Mouse (Mus musculus): ENCODE data around the gene Slc22a16. TPM values are rescaled to one million over a fixed set of nuclear protein-coding genes. Genes with fewer than 3 reads are reported as not detected.
A peak's percentile ranks its signal among the peaks of the same experiment; 100 is the strongest.

Slc22a16 gene
- polyA plus RNA-seq, 2 experiments = not detected

DNA sequence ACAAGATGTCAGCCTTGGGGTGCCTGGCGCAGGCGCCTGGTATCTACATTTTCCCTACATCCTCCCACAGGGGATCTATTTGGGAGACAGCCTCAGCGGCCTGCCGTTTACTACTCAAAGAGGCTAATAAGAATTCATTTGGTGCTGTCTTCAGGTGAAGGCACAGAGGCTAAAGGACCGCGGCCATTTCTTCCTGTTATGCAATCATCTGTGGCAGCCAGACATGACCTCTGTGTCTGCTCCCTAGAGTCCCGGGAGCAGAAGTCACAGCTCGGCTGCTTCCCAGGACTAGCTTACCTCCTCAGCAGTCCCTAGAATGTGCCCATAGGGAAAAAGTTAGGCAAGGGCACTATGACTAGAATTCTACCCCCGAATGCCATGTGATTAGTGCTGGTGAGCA, 60.8 kb downstream of the Slc22a16 start:
- 73% methylated on average over 9 of the region's 9 CpGs for WGBS

DNA sequence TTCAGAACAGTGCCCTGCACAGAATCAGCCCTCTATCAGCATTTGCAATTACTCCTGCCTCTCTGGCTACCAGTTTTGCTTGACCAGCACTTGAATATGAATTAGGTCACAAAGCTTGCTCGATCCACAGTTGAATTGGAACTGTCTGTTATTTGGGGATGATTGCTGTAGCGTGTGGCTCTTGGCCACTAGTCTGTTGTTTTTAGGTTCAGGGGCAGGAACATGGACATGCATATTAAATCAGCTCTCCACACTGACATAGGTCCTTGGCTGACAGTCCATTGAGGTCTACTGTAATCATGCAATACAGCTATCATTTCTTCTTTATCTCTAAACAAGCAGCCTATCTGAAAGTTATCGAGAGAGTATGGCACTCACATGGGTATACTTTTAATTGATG, 62.0 kb downstream of the Slc22a16 start:
- Histone ChIP-seq H3K9ac (ENCODE audit: low read depth, low read length, severe bottlenecking) (no peak overlapping the region), H3K27ac (replicated peaks; ENCODE audit: low read depth, low read length) (no peak overlapping the region), H3K9me3 (ENCODE audit: control insufficient read depth, low read length) (no peaks in the 10 kb centered on the region; the same call in 1 of the 2 replicates), H3K36me3 (ENCODE audit: control insufficient read depth, insufficient read depth, low read length) (no peaks in the 10 kb centered on the region), H3K27me3 (ENCODE audit: control insufficient read depth, insufficient read depth, low read length) (no peaks in the 10 kb centered on the region), H3K4me3 (replicated peaks; ENCODE audit: low read length) (no peak overlapping the region), H3K4me2 (replicated peaks; ENCODE audit: low read depth, low read length, severe bottlenecking) (no peak overlapping the region), H3K4me1 (ENCODE audit: control insufficient read depth, insufficient read depth, low read length) (no peaks in the 10 kb centered on the region)
- no peak for TF ChIP-seq POLR2A (IDR thresholded peaks at IDR 0.05; ENCODE audit: borderline replicate concordance, extremely low read depth, insufficient read depth, insufficient read length)
- DNase-seq (ENCODE audit: low spot score) (no peak), ATAC-seq (ENCODE audit: low FRiP score, low read depth) (no peak)
- WGBS = 90% methylated on average over 3 of the region's 3 CpGs

More for the DNA sequence above, 60.8 kb downstream of the Slc22a16 start:
- TF ChIP-seq POLR2A (IDR thresholded peaks at IDR 0.05; ENCODE audit: borderline replicate concordance, extremely low read depth, insufficient read depth, insufficient read length) = no peak
- Histone ChIP-seq H3K27me3 (ENCODE audit: control insufficient read depth, insufficient read depth, low read length) (no peaks in the 10 kb centered on the region), H3K9ac (ENCODE audit: low read depth, low read length, severe bottlenecking) (no peak overlapping the region), H3K4me2 (replicated peaks; ENCODE audit: low read depth, low read length, severe bottlenecking) (no peak overlapping the region), H3K4me3 (replicated peaks; ENCODE audit: low read length) (no peak overlapping the region), H3K36me3 (ENCODE audit: control insufficient read depth, insufficient read depth, low read length) (no peaks in the 10 kb centered on the region), H3K9me3 (ENCODE audit: control insufficient read depth, low read length) (no peaks in the 10 kb centered on the region; the same call in 1 of the 2 replicates), H3K4me1 (ENCODE audit: control insufficient read depth, insufficient read depth, low read length) (no peaks in the 10 kb centered on the region), H3K27ac (replicated peaks; ENCODE audit: low read depth, low read length) (no peak overlapping the region)
- DNase-seq (ENCODE audit: low spot score) (no peak), ATAC-seq (ENCODE audit: low FRiP score, low read depth) (no peak)

DNA sequence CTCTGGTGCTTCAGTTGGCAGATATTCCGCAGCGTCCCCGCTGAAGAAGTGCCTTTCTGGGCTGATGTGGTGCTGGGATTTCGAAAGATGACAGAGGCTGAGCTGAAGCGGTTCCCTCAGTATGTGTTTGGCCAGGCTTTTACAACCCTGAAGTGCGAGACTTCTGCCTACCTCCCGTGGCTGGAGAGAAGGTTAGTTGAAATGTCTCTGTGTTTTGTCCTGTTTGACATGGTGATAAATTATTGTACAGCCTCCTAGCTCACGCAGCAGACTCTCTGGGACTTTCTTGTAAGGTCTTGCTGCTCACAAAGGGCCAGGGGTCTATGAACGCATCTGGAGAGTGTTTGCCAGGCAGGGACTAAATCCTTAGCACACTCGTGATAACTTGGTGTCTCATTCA, 67.2 kb downstream of the Slc22a16 start:
- Histone ChIP-seq H3K9ac (ENCODE audit: low read depth, low read length, severe bottlenecking) (no peak overlapping the region), H3K9me3 (ENCODE audit: control insufficient read depth, low read length) (no peaks in the 10 kb centered on the region), H3K27me3 (ENCODE audit: control insufficient read depth, insufficient read depth, low read length) (no peaks in the 10 kb centered on the region), H3K4me1 (ENCODE audit: control insufficient read depth, insufficient read depth, low read length) (peaks cover 15% of the 10 kb centered on the region), H3K27ac (replicated peaks; ENCODE audit: low read depth, low read length) (no peak overlapping the region), H3K4me3 (replicated peaks; ENCODE audit: low read length) (no peak overlapping the region), H3K4me2 (replicated peaks; ENCODE audit: low read depth, low read length, severe bottlenecking) (no peak overlapping the region), H3K36me3 (ENCODE audit: control insufficient read depth, insufficient read depth, low read length) (no peaks in the 10 kb centered on the region)
- ATAC-seq (ENCODE audit: low FRiP score, low read depth) (no peak), DNase-seq (ENCODE audit: low spot score) (no peak)
- TF ChIP-seq POLR2A (IDR thresholded peaks at IDR 0.05; ENCODE audit: borderline replicate concordance, extremely low read depth, insufficient read depth, insufficient read length) = no peak
- 17% methylated on average over 10 of the region's 10 CpGs for WGBS

- no peak overlapping the region for H3K27ac ChIP-seq (replicated peaks; ENCODE audit: low read depth, low read length)
These were observed 68.1 kb downstream of the Slc22a16 start for GRCm38 (mm10) chr10:40638276-40638675.

DNA sequence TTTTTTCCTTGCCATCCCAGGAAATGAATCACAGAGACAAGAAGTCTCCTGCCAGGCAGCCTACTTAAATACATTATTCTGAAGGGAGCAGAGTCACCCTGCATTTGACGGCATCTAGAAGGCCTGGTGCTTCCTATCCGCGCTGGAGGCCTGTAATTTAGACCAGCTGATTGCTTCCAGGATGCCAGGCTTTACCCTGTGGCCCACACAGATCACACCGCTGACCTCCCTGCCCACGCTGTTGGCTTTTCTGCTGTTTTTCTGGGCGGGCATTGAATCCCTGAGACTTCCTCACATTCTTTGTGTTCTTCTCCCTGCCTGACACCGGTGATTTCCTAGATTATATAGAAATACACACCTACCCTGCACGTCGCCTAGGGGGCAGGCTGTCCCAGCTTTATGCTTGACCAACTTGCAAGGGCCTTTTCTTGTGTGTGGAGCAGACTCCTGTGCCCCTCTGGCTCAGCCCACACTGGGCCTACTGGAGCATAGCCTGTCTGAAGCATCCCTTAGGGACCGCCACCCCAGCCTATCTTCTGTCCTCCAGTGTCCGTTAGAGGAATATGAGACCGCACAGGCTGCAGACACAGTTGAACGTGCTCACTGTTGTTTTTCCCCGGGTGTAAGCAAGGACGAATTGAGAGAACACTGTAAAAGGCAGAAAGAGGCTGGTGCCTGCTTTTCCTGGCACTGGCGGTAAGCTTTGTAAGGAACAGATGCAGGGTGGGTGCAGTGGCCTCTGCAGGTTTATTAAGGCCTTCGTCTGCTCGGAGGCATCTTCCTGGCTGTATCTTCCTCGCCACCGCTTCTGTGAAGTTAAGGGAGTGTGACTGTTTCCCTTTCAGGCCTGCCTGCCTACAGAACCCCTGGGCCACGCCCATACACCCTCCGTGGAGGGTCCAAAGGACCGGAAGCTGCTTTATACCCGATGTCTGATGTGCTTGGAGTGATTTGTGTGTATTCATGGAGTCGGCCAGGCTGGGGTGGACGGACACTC, 69.0 kb downstream of the Slc22a16 start:
- DNase-seq (ENCODE audit: low spot score) (no peak), ATAC-seq (ENCODE audit: low FRiP score, low read depth) (no peak)
- no peaks in the 10 kb centered on the region for H3K9me3 ChIP-seq (ENCODE audit: control insufficient read depth, low read length)
- H3K4me1 ChIP-seq (ENCODE audit: control insufficient read depth, insufficient read depth, low read length) = peaks cover 15% of the 10 kb centered on the region
- H3K4me2 ChIP-seq (replicated peaks; ENCODE audit: low read depth, low read length, severe bottlenecking) = no peak overlapping the region
- no peaks in the 10 kb centered on the region for H3K36me3 ChIP-seq (ENCODE audit: control insufficient read depth, insufficient read depth, low read length)
- 56% methylated on average over 26 of the region's 26 CpGs for WGBS
- no peak overlapping the region for H3K27ac ChIP-seq (replicated peaks; ENCODE audit: low read depth, low read length)
- no peak for TF ChIP-seq POLR2A (IDR thresholded peaks at IDR 0.05; ENCODE audit: borderline replicate concordance, extremely low read depth, insufficient read depth, insufficient read length)
- H3K9ac ChIP-seq (ENCODE audit: low read depth, low read length, severe bottlenecking) = no peak overlapping the region
- H3K27me3 ChIP-seq (ENCODE audit: control insufficient read depth, insufficient read depth, low read length) = no peaks in the 10 kb centered on the region
- H3K4me3 ChIP-seq (replicated peaks; ENCODE audit: low read length) = no peak overlapping the region

More at GRCm38 (mm10) chr10:40638276-40638675, 68.1 kb downstream of the Slc22a16 start:
- ATAC-seq (ENCODE audit: low FRiP score, low read depth) (no peak), DNase-seq (ENCODE audit: low spot score) (no peak)
- whole genome bisulfite sequencing = 45% methylated on average over 7 of the region's 7 CpGs
- peak overlapping the region; percentile 4 for H3K9ac ChIP-seq (ENCODE audit: low read depth, low read length, severe bottlenecking)
- no peaks in the 10 kb centered on the region for H3K9me3 ChIP-seq (ENCODE audit: control insufficient read depth, low read length)
- TF ChIP-seq POLR2A (IDR thresholded peaks at IDR 0.05; ENCODE audit: borderline replicate concordance, extremely low read depth, insufficient read depth, insufficient read length) = no peak
- no peak overlapping the region for H3K4me2 ChIP-seq (replicated peaks; ENCODE audit: low read depth, low read length, severe bottlenecking)
- no peaks in the 10 kb centered on the region for H3K36me3 ChIP-seq (ENCODE audit: control insufficient read depth, insufficient read depth, low read length)
- no peak overlapping the region for H3K4me3 ChIP-seq (replicated peaks; ENCODE audit: low read length)
- H3K4me1 ChIP-seq (ENCODE audit: control insufficient read depth, insufficient read depth, low read length) = peaks cover 15% of the 10 kb centered on the region
- no peaks in the 10 kb centered on the region for H3K27me3 ChIP-seq (ENCODE audit: control insufficient read depth, insufficient read depth, low read length)

Data from limb, embryonic 14.5 days (tissue).